Mouse (Mus musculus): ENCODE measurements around the gene Zfp652.

DNA sequence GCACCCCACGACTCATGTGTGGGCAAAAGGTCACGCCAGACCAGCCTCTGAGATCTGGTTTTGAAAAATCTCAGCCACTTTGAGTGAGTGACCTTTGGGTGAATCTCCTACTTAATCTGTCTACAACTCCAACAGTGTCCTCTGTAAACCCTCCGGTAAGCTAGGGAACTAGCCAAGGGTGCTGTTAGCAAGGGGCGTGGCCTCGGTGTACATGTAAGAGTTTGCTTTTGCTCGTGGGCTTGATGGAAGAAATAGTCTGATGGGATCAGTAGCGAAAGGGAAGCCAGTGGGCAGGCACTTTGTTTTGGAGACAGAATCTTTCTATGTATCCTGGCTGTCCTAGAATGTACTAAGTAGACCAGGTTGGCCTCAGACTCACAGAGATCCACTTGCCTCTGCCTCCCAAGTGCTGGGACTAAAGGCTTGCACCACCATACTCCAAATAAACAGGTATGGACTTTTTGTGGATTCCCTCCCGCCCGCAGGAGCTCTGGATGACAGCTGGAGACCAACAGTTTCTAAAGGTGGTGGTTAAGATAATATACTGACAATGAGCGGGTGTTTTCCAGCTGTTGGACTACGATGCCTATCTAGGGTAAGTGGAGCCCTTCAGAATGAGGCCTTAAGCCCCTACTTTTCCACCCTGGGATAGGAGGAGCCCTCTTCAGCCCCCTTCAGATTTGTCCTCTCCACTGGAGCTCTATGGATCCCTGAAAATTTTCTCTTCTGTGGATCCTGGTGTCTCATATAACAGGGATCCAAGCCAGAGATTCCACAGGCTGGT, 115.9 kb downstream of the Zfp652 start:
- TF ChIP-seq CTCF (IDR thresholded peaks at IDR 0.05; ENCODE audit: insufficient read depth, low read depth, low read length) (no peak), POLR2A (IDR thresholded peaks at IDR 0.05; ENCODE audit: insufficient read depth, low read depth, low read length) (no peak)
